Mouse (Mus musculus) stomach, postnatal 0 days (tissue): ENCODE results near the gene Camsap3. TPM values are rescaled to one million over a fixed set of nuclear protein-coding genes. Genes with fewer than 3 reads are reported as not detected.

Experiments
- ATAC-seq: fragments of 200-750 bp; cut with Nextera tagmentation; 2 replicates; pipeline ENCODE4 v1.8.0; 2017; ENCODE audit not compliant: low FRiP score, low TSS enrichment
- DNase-seq: peaks from one replicate; pipeline ENCODE4 v3.0.0-alpha.2; 2016; ENCODE audit warnings: low spot score
- H3K27ac ChIP-seq: fragments of 300-500 bp; sonication (generic); replicated peaks from 2 replicates; pipeline ENCODE4 v1.5.1; 2014; ENCODE audit warnings: mild to moderate bottlenecking, control low read depth
- H3K27me3 ChIP-seq: fragments of 300-500 bp; sonication (generic); 2 replicates; pipeline ENCODE4 v1.6.1; 2014; ENCODE audit warnings: low read length; ENCODE audit not compliant: control insufficient read depth, insufficient read depth
- H3K36me3 ChIP-seq: fragments of 300-500 bp; sonication (generic); 2 replicates; pipeline ENCODE4 v1.6.1; 2014; ENCODE audit warnings: low read length, mixed read lengths; ENCODE audit not compliant: control insufficient read depth, insufficient read depth
- H3K4me1 ChIP-seq: fragments of 300-500 bp; sonication (generic); replicated peaks from 2 replicates; pipeline ENCODE4 v1.6.1; 2014; ENCODE audit warnings: antibody characterized with exemption; ENCODE audit not compliant: control insufficient read depth, insufficient read depth
- H3K4me2 ChIP-seq: fragments of 300-500 bp; sonication (generic); replicated peaks from 2 replicates; pipeline ENCODE4 v1.6.1; 2014; ENCODE audit warnings: low read depth, mild to moderate bottlenecking, control low read depth, moderate library complexity
- H3K4me3 ChIP-seq: fragments of 300-500 bp; sonication (generic); 2 replicates; pipeline ENCODE4 v1.5.1; 2014; ENCODE audit warnings: low read depth, low read length, control low read depth
- H3K9ac ChIP-seq: fragments of 300-500 bp; sonication (generic); 2 replicates; pipeline ENCODE4 v1.6.1; 2014; ENCODE audit warnings: mild to moderate bottlenecking, low read length, control low read depth, mixed read lengths
- H3K9me3 ChIP-seq: fragments of 300-500 bp; sonication (generic); 2 replicates; pipeline ENCODE4 v1.6.1; 2016; ENCODE audit warnings: low read length; ENCODE audit not compliant: control insufficient read depth
- CTCF ChIP-seq: IDR thresholded peaks from 2 replicates; pipeline ENCODE4 v1.5.1; 2016; ENCODE audit warnings: antibody characterized with exemption, low read depth, mild to moderate bottlenecking, moderate library complexity
- EP300 ChIP-seq: optimal IDR thresholded peaks from 2 replicates; pipeline ENCODE3; 2016; ENCODE audit warnings: antibody characterized with exemption
- WGBS: fragments of 180-500 bp; shearing (Covaris S2); extraction: QIAGEN DNeasy Blood & Tissue Kit; methylation state at CpG from one replicate; pipeline ENCODE4 v1.1.7; 2014; 5-methylcytosine and 5-hydroxymethylcytosine counted together
- polyA plus RNA-seq: library from polyadenylated mRNA; unstranded; fragments of >200 nt; fragmentation: Nextera tagmentation; extraction: Ambion mirVana; gene quantifications from 2 replicates; pipeline ENCODE4 v1.2.1, GENCODE M21; 2015

Gene Camsap3
- polyA plus RNA-seq, 1 experiment from 2014 or later: 14.2 TPM

- Histone ChIP-seq H3K27me3 (no peaks in the 10 kb centered on the region), H3K36me3 (no peaks in the 10 kb centered on the region), H3K27ac (no peak overlapping the region), H3K4me1 (no peaks in the 10 kb centered on the region), H3K4me2 (no peak overlapping the region), H3K9me3 (no peaks in the 10 kb centered on the region), H3K4me3 (no peak overlapping the region), H3K9ac (no peak overlapping the region)
- WGBS: 66% methylated on average over 3 of the region's 3 CpGs
- peak; percentile 54 for DNase-seq
- no peak for TF ChIP-seq EP300
- TF ChIP-seq CTCF: no peak
- no peak for ATAC-seq
These were observed 6.4 kb downstream of the Camsap3 start for GRCm38 (mm10) chr8:3593470-3593869.

GRCm38 (mm10) chr8:3594466-3594865 is 7.4 kb downstream of the Camsap3 start:
- H3K27ac ChIP-seq: no peak overlapping the region
- ATAC-seq (no peak), DNase-seq (no peak)
- WGBS: 82% methylated on average over 2 of the region's 2 CpGs
- no peaks in the 10 kb centered on the region for H3K36me3 ChIP-seq
- H3K27me3 ChIP-seq: no peaks in the 10 kb centered on the region
- no peaks in the 10 kb centered on the region for H3K4me1 ChIP-seq
- TF ChIP-seq CTCF: no peak
- TF ChIP-seq EP300: no peak
- H3K9me3 ChIP-seq: no peaks in the 10 kb centered on the region
- H3K4me3 ChIP-seq: no peak overlapping the region
- H3K9ac ChIP-seq: no peak overlapping the region
- H3K4me2 ChIP-seq: no peak overlapping the region

GRCm38 (mm10) chr8:3598054-3598453 is 11.0 kb downstream of the Camsap3 start:
- H3K27ac ChIP-seq: no peak overlapping the region
- no peak for ATAC-seq

GRCm38 (mm10) chr8:3599219-3599618 is 12.1 kb downstream of the Camsap3 start:
- WGBS: 78% methylated on average over 1 of the region's 1 CpGs
- Histone ChIP-seq H3K4me3 (no peak overlapping the region), H3K27me3 (no peaks in the 10 kb centered on the region), H3K9ac (no peak overlapping the region), H3K4me2 (no peak overlapping the region), H3K4me1 (no peaks in the 10 kb centered on the region), H3K36me3 (no peaks in the 10 kb centered on the region; the same call in 1 of the 2 replicates), H3K27ac (no peak overlapping the region), H3K9me3 (no peaks in the 10 kb centered on the region)
- TF ChIP-seq EP300 (no peak), CTCF (no peak)
- DNase-seq: no peak
- no peak for ATAC-seq

More at GRCm38 (mm10) chr8:3598054-3598453, 11.0 kb downstream of the Camsap3 start:
- Histone ChIP-seq H3K9me3 (no peaks in the 10 kb centered on the region), H3K9ac (no peak overlapping the region), H3K4me1 (no peaks in the 10 kb centered on the region), H3K36me3 (no peaks in the 10 kb centered on the region), H3K4me3 (no peak overlapping the region), H3K4me2 (no peak overlapping the region), H3K27me3 (no peaks in the 10 kb centered on the region)
- no peak for TF ChIP-seq CTCF
- TF ChIP-seq EP300: no peak
- no peak for DNase-seq
- WGBS: 54% methylated on average over 3 of the region's 3 CpGs

GRCm38 (mm10) chr8:3600401-3600800 is 13.3 kb downstream of the Camsap3 start:
- no peak for ATAC-seq
- no peaks in the 10 kb centered on the region; the same call in 1 of the 2 replicates for H3K36me3 ChIP-seq
- no peak overlapping the region for H3K4me3 ChIP-seq
- TF ChIP-seq EP300: no peak
- TF ChIP-seq CTCF: no peak
- no peaks in the 10 kb centered on the region for H3K4me1 ChIP-seq
- H3K4me2 ChIP-seq: no peak overlapping the region
- no peaks in the 10 kb centered on the region for H3K9me3 ChIP-seq
- no peak overlapping the region for H3K9ac ChIP-seq
- no peak for DNase-seq
- WGBS: 82% methylated on average over 6 of the region's 6 CpGs
- H3K27ac ChIP-seq: no peak overlapping the region
- no peaks in the 10 kb centered on the region for H3K27me3 ChIP-seq

- Histone ChIP-seq H3K9ac (no peak overlapping the region), H3K9me3 (no peaks in the 10 kb centered on the region), H3K27ac (no peak overlapping the region), H3K36me3 (no peaks in the 10 kb centered on the region; the same call in 1 of the 2 replicates), H3K4me2 (no peak overlapping the region), H3K4me1 (no peaks in the 10 kb centered on the region), H3K27me3 (no peaks in the 10 kb centered on the region), H3K4me3 (no peak overlapping the region)
- WGBS: 68% methylated on average over 13 of the region's 13 CpGs
- no peak for TF ChIP-seq EP300
- TF ChIP-seq CTCF: no peak
- ATAC-seq (no peak), DNase-seq (no peak)
These were observed 16.3 kb downstream of the Camsap3 start for GRCm38 (mm10) chr8:3603439-3603838.
